Mouse (Mus musculus) megakaryocyte, adult 5-6 weeks (primary cell): Measurements from ENCODE around the gene S100a2. TPM values are rescaled to one million over a fixed set of nuclear protein-coding genes. Genes with fewer than 3 reads are reported as not detected.
A peak's percentile ranks its signal among the peaks of the same experiment; 100 is the strongest.

ENCODE experiments used
- ATAC-seq: 2 replicates; pipeline ENCODE4 v1.8.0; 2016; ENCODE audit warnings: mild to moderate bottlenecking, inconsistent platforms; ENCODE audit not compliant: poor library complexity, severe bottlenecking
- total RNA-seq, 2 experiments: library from RNA; stranded (forward) in 1 of 2; stranded (reverse) in 1 of 2; fragments of 153-499, 151-499 nt in 1 of 2; fragments of 221-1000, 200-1000 nt in 1 of 2; gene quantifications; 2 replicates each; pipeline versions ENCODE4 v1.2.3 to v1.2.4; 2015 to 2017

Gene S100a2
- total RNA-seq, 2 experiments from 2014 or later, result not detected

GRCm38 (mm10) chr3:90595556-90595955, 5.5 kb downstream of the S100a2 start:
- ATAC-seq, result no peak

DNA sequence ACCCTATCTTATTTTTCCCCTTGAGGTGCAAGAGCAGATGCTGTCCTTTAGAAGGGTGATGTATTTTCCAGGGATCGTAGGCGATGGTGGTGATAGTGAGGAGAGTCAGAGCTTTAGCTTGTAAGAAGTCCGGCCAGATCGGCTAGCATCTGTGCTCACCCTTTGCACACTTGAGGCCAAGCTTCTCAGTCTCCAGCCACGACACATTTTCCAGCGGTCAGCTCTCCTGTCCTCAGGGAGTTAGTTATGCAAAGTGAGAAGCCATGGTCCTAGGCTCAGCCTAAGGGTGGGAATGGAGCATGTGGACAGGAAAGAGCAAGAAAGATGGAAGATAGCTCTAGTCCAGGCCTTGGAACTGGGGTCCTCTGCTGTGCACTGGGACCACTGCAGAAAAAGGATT, 6.8 kb downstream of the S100a2 start:
- ATAC-seq, result no peak

DNA sequence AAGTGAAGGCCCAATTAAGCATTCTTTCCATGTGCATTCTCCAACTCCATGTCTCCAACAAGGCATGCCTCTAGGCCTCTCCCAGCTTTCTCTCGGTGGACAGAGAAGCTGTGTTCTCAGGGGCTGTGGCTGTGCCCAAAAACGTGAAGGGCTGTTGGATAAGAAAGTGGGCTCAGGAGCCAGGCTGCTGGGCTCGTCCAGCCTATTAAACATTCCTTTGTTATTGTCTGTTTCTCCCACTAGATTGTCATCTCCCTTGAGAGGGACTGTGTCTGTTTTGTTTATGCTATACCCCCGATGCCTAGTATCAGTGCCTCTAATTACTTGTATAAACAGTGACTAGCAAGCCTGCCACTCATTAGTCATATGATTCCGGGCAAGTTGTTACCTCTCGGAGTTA, 7.7 kb downstream of the S100a2 start:
- no peak for ATAC-seq

GRCm38 (mm10) chr3:90598212-90598611, 8.2 kb downstream of the S100a2 start:
- peak; percentile 42; the same call in 1 of the 2 replicates for ATAC-seq

GRCm38 (mm10) chr3:90599401-90599800, 9.4 kb downstream of the S100a2 start:
- ATAC-seq, result no peak

DNA sequence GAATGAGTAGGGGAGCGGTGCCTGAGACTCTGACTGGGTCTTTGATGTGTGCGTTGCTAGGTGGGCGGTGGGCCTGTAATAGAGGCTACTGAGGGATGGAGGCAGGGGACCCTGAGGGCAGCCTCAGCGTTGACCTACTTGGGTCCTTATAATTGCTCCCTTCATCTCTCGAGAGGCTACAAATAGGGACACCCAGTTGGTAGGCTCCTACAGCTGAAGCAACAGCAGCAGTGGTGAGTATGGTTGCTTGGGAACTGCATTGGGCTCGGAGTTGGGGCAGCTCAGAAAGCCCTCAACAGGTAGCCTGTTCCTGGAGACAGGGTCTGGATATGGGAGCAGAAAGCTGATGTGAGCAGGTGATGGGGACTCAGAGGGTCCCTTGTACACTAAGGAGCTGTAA, 10.0 kb downstream of the S100a2 start:
- ATAC-seq, result no peak

DNA sequence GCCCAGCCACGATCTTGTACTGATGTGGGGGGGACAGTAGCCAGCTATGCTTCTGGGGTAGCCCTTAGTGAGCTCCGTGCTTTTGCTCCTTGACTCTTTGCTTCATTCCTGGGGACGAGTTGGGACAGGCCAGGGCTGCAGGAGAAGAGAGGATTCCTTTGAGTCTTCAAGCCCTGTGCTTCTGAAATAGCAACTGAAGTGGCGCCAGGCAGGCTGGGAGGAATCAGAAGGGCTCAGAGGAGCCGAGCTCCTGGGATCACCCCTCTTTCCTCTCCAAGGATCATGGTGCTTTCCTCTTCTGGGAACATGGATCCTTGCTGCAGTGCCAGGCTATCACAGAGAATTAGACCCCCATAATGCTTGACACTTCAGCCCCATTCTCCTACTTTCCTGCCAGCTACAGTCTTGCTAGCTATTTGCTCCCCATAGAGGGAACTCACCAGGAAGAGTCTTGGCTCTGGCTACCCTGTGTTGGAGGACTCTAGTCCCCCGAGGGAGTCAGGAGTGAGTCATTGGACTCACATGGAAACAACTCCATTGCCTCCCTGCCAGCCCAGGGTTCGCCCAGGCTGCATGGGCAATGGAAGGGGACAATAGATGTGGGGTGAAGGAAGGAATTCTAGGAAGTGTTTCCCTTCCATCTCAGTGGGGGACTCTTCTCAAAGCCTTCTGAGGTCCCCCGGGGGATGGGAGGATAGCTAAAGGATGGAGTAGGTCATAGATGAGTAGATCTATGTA, 10.6 kb downstream of the S100a2 start:
- ATAC-seq, result no peak

- no peak for ATAC-seq
Observed at GRCm38 (mm10) chr3:90601486-90602110, 11.6 kb downstream of the S100a2 start, which contains the start of gene Gm42674. Gene Gm42674, plus strand, starts transcription at chr3:90601904.

DNA sequence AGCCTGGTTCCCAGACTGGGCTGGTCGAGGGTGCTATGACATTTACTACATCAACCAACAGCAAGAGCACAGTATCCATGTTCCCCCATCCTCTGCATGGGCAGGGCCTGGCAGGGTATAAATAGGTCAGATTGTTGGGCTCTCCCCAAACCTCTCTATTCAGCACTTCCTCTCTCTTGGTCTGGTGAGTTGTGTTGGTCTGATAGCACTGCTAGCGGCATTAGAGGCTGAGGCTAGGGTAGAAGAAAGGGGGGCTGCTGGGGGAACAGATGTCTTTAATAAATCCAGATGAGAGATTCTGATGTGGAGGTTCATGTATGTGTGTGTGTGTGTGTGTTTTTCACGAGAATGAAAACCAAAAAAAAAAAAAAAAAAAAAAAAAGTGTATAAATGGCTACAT, 13.6 kb downstream of the S100a2 start, which contains the start of gene S100a4:
S100a4 (plus strand) TSS at position 149 of the 400 bp plus-strand sequence.
- peak; percentile 85 for ATAC-seq

DNA sequence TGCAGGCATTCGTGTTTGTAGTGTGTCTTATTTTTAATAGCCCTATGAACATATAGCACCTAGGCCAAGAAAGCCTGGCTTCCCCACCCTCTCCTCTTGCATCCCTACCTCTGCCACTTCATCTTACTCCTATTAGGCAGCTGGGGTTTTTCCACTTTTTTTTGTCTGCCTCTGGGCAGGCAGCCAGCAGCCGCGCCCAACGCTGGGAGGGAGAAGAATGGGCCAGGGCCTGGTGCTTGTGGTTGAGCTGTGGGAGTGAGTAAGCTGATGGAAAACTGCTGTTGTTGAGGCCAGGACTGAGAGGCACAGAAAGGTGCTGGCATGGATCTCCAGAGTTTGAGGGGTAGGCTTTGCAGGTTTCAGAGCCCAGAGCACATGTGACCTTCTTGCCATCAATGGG, 14.4 kb downstream of the S100a2 start:
- peak; percentile 53 for ATAC-seq

DNA sequence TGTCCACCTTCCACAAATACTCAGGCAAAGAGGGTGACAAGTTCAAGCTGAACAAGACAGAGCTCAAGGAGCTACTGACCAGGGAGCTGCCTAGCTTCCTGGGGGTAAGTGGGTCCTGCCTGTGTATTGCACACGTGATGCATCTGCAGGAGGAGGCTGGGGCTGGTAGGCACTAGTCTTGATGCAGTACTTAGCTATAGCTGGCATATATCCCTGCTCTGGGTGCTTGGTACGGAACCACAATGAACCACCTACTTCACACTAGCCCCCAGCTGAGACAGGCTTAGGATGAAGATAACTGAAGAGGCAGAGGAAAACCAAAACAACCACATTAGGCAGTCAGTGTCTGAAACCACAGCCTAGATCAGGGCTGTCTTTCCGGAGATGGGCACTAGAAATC, 15.0 kb downstream of the S100a2 start:
- ATAC-seq, result peak; percentile 37

DNA sequence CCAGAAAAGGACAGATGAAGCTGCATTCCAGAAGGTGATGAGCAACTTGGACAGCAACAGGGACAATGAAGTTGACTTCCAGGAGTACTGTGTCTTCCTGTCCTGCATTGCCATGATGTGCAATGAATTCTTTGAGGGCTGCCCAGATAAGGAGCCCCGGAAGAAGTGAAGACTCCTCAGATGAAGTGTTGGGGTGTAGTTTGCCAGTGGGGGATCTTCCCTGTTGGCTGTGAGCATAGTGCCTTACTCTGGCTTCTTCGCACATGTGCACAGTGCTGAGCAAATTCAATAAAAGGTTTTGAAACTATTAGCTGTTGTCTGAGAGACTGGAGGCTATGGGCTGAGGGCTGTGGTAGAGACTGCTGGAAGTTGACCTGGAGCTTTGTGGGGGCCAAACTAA, 15.7 kb downstream of the S100a2 start:
- ATAC-seq, result no peak

DNA sequence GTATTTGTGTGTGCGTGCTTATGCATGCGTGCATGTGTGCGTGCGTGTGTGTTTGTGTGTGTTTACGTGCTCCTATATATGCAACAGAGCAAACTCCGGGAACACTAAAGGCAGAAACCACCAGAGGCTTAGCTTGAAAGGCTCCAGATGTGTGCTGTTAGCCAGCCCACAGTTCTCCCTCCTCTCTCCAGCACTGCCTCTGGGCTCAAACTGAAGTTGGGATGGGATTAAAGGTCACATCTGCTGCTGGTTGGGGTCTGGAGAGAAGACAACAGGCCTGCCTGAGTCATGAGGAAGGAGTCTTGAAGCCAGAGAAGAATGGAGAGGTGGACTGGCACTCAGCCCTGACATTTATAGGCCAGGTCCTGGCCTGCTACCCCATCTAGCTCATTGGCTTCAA, 16.1 kb downstream of the S100a2 start:
- no peak for ATAC-seq

- no peak for ATAC-seq
Observed at GRCm38 (mm10) chr3:90607361-90607760, 17.3 kb downstream of the S100a2 start.

GRCm38 (mm10) chr3:90608223-90608622, 18.2 kb downstream of the S100a2 start, which contains the start of gene S100a5:
Gene S100a5, plus strand, starts transcription at chr3:90608523.
- ATAC-seq, result no peak

- no peak for ATAC-seq
Observed at GRCm38 (mm10) chr3:90609102-90609501, 19.1 kb downstream of the S100a2 start.

DNA sequence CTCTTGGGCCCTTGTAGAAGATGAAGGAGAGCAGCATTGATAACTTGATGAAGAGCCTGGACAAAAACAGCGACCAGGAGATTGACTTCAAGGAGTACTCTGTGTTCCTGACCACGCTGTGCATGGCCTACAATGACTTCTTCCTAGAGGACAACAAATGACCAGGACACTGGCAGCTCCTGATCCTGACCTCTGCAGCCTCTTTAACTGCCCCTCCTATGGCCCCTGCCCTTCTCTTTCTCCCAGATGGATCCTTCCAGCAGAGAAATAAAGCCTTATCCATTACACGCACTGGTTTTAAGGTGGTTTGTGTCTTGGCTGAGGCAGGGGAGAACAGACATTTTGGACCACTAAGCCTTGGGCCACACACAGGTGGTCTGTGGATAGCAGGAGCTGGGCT, 21.4 kb downstream of the S100a2 start:
- no peak for ATAC-seq

GRCm38 (mm10) chr3:90612061-90612460, 22.0 kb downstream of the S100a2 start:
- ATAC-seq, result peak; percentile 41

- peak; percentile 77 for ATAC-seq
Observed at GRCm38 (mm10) chr3:90612728-90613291, 22.8 kb downstream of the S100a2 start, which contains the start of gene S100a6. Gene S100a6, plus strand, starts transcription at chr3:90612882.

DNA sequence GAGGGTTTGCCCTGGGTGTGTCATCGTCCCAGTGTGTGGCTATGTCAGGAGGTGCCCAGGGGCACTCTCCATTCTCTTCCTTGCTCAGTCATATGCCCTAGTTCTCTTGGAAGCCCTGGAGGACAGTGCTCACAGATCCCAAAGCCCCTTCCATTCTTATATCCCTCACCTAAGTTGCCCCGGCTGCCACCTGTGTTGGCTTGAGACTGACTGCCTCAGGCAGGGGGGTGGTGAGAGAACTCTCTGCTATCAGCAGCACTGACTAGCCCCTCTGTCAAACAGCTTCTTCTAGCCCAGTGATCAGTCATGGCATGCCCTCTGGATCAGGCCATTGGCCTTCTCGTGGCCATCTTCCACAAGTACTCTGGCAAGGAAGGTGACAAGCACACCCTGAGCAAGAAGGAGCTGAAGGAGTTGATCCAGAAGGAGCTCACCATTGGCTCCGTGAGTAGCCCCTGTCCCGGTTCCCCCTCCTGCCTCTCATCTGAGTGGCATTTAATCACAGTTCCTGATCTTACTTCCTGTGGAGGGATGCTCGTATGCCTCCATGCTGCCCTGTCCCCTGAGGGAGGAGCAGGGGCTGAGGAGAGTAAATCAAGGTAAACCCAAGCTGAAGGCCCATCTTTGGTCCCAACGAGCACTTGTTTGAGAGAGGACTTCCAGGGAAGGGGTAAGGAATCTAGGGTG, 23.6 kb downstream of the S100a2 start:
- ATAC-seq, result 0 out of 2 replicates have a peak, but pooled peaks have one; percentile 19

DNA sequence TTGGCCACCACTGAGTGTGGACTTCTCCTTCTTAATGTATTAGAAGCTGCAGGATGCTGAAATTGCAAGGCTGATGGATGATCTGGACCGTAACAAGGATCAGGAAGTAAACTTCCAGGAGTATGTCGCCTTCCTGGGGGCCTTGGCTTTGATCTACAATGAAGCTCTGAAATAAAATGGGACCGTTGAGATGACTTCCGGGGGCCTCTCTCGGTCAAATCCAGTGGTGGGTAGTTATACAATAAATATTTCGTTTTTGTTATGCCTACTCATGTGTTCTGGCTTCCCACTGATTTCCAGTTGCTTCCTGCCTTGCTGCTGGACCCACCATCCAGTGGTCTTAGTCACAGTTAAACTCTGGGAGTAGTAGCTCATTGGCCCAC, 24.1 kb downstream of the S100a2 start:
- no peak for ATAC-seq
